Mouse (Mus musculus): ENCODE measurements around the gene Asxl1. TPM values are rescaled to one million over a fixed set of nuclear protein-coding genes. Genes with fewer than 3 reads are reported as not detected.

The Asxl1 gene
- polyA plus RNA-seq, 1 experiment from 2014 or later: 15.4 TPM

GRCm38 (mm10) chr2:153393045-153393444, 47.4 kb downstream of the Asxl1 start:
- Histone ChIP-seq H3K36me3 (ENCODE audit: control insufficient read depth, insufficient read depth, low read length) (peaks cover 46% of the 10 kb centered on the region), H3K4me1 (ENCODE audit: control insufficient read depth, insufficient read depth, low read length) (no peaks in the 10 kb centered on the region), H3K9ac (replicated peaks; ENCODE audit: low read depth, low read length) (no peak overlapping the region), H3K27me3 (ENCODE audit: control insufficient read depth, insufficient read depth, low read length) (no peaks in the 10 kb centered on the region), H3K27ac (ENCODE audit: low read depth, low read length) (no peak overlapping the region), H3K4me2 (ENCODE audit: low read depth, low read length) (no peak overlapping the region), H3K9me3 (ENCODE audit: control insufficient read depth, low read length) (no peaks in the 10 kb centered on the region), H3K4me3 (ENCODE audit: low read depth, low read length) (no peak overlapping the region)
- WGBS: 90% methylated on average over 10 of the region's 10 CpGs
- ATAC-seq (ENCODE audit: low read depth): no peak

- H3K36me3 ChIP-seq (ENCODE audit: control insufficient read depth, insufficient read depth, low read length): peaks cover 70% of the 10 kb centered on the region
- no peaks in the 10 kb centered on the region for H3K9me3 ChIP-seq (ENCODE audit: control insufficient read depth, low read length)
- H3K4me3 ChIP-seq (ENCODE audit: low read depth, low read length): no peak overlapping the region
- H3K27me3 ChIP-seq (ENCODE audit: control insufficient read depth, insufficient read depth, low read length): no peaks in the 10 kb centered on the region
- no peak overlapping the region for H3K9ac ChIP-seq (replicated peaks; ENCODE audit: low read depth, low read length)
- H3K4me1 ChIP-seq (ENCODE audit: control insufficient read depth, insufficient read depth, low read length): no peaks in the 10 kb centered on the region
- H3K4me2 ChIP-seq (ENCODE audit: low read depth, low read length): no peak overlapping the region
- no peak for ATAC-seq (ENCODE audit: low read depth)
- WGBS: 93% methylated on average over 11 of the region's 11 CpGs
- H3K27ac ChIP-seq (ENCODE audit: low read depth, low read length): no peak overlapping the region
Measured at GRCm38 (mm10) chr2:153397790-153398515, 52.3 kb downstream of the Asxl1 start.

DNA sequence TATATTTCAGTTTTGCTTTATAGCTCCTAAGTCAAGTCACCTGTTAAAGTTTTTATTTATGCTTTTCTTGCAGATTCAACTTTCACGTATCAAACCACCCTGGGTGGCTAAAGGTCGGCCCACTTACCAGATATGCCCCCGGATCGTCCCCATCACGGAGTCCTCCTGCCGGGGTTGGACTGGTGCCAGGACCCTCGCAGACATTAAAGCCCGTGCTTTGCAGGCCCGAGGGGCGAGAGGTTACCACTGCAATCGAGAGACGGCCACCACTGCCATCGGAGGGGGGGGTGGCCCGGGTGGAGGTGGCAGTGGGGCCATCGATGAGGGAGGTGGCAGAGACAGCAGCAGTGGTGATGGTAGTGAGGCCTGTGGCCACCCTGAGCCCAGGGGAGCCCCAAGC, 53.5 kb downstream of the Asxl1 start:
- no peak overlapping the region for H3K4me3 ChIP-seq (ENCODE audit: low read depth, low read length)
- no peak overlapping the region for H3K27ac ChIP-seq (ENCODE audit: low read depth, low read length)
- H3K36me3 ChIP-seq (ENCODE audit: control insufficient read depth, insufficient read depth, low read length): peaks cover 59% of the 10 kb centered on the region
- H3K9ac ChIP-seq (replicated peaks; ENCODE audit: low read depth, low read length): no peak overlapping the region
- WGBS: 78% methylated on average over 15 of the region's 15 CpGs
- ATAC-seq (ENCODE audit: low read depth): no peak
- H3K4me2 ChIP-seq (ENCODE audit: low read depth, low read length): no peak overlapping the region
- no peaks in the 10 kb centered on the region for H3K9me3 ChIP-seq (ENCODE audit: control insufficient read depth, low read length)
- no peaks in the 10 kb centered on the region for H3K27me3 ChIP-seq (ENCODE audit: control insufficient read depth, insufficient read depth, low read length)
- no peaks in the 10 kb centered on the region for H3K4me1 ChIP-seq (ENCODE audit: control insufficient read depth, insufficient read depth, low read length)

- Histone ChIP-seq H3K4me2 (ENCODE audit: low read depth, low read length) (no peak overlapping the region), H3K4me1 (ENCODE audit: control insufficient read depth, insufficient read depth, low read length) (no peaks in the 10 kb centered on the region), H3K9ac (replicated peaks; ENCODE audit: low read depth, low read length) (no peak overlapping the region), H3K27me3 (ENCODE audit: control insufficient read depth, insufficient read depth, low read length) (no peaks in the 10 kb centered on the region), H3K36me3 (ENCODE audit: control insufficient read depth, insufficient read depth, low read length) (peaks cover 45% of the 10 kb centered on the region), H3K4me3 (ENCODE audit: low read depth, low read length) (no peak overlapping the region), H3K27ac (ENCODE audit: low read depth, low read length) (no peak overlapping the region), H3K9me3 (ENCODE audit: control insufficient read depth, low read length) (no peaks in the 10 kb centered on the region)
- 88% methylated on average over 3 of the region's 3 CpGs for WGBS
- no peak for ATAC-seq (ENCODE audit: low read depth)
Measured at GRCm38 (mm10) chr2:153404062-153404461, 58.4 kb downstream of the Asxl1 start.

GRCm38 (mm10) chr2:153404882-153405281, 59.3 kb downstream of the Asxl1 start:
- Histone ChIP-seq H3K9me3 (ENCODE audit: control insufficient read depth, low read length) (no peaks in the 10 kb centered on the region), H3K27ac (ENCODE audit: low read depth, low read length) (no peak overlapping the region), H3K9ac (replicated peaks; ENCODE audit: low read depth, low read length) (no peak overlapping the region), H3K4me1 (ENCODE audit: control insufficient read depth, insufficient read depth, low read length) (no peaks in the 10 kb centered on the region), H3K4me2 (ENCODE audit: low read depth, low read length) (no peak overlapping the region), H3K36me3 (ENCODE audit: control insufficient read depth, insufficient read depth, low read length) (peaks cover 44% of the 10 kb centered on the region), H3K4me3 (ENCODE audit: low read depth, low read length) (no peak overlapping the region), H3K27me3 (ENCODE audit: control insufficient read depth, insufficient read depth, low read length) (no peaks in the 10 kb centered on the region)
- WGBS: 87% methylated on average over 3 of the region's 3 CpGs
- ATAC-seq (ENCODE audit: low read depth): no peak

- WGBS: 86% methylated on average over 6 of the region's 6 CpGs
- peaks cover 45% of the 10 kb centered on the region for H3K36me3 ChIP-seq (ENCODE audit: control insufficient read depth, insufficient read depth, low read length)
Measured at GRCm38 (mm10) chr2:153406882-153407281, 61.3 kb downstream of the Asxl1 start.

DNA sequence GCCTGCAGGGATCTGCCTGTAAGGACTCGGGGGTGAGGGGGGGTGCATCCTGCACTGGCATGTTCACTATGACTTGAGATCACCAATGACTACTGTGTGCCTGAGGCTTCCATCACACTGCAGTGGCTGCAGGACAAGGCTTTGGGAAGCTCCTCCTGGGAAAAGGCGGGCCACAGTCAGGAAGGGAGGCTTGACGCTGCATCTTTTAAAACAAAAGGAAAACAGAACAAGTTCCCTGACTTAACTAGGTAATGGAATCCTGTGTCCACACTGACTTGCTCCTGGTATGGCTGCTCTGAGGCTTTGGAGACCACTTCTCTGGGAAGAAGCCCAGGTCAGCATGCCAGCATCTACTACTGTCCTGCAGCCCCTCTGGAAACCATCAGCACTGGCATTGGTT, 63.3 kb downstream of the Asxl1 start:
- no peak overlapping the region for H3K4me2 ChIP-seq (ENCODE audit: low read depth, low read length)
- 81% methylated on average over 3 of the region's 3 CpGs for WGBS
- H3K4me1 ChIP-seq (ENCODE audit: control insufficient read depth, insufficient read depth, low read length): no peaks in the 10 kb centered on the region
- H3K9me3 ChIP-seq (ENCODE audit: control insufficient read depth, low read length): no peaks in the 10 kb centered on the region
- no peaks in the 10 kb centered on the region for H3K27me3 ChIP-seq (ENCODE audit: control insufficient read depth, insufficient read depth, low read length)
- H3K36me3 ChIP-seq (ENCODE audit: control insufficient read depth, insufficient read depth, low read length): peaks cover 61% of the 10 kb centered on the region
- H3K9ac ChIP-seq (replicated peaks; ENCODE audit: low read depth, low read length): no peak overlapping the region
- H3K4me3 ChIP-seq (ENCODE audit: low read depth, low read length): no peak overlapping the region
- ATAC-seq (ENCODE audit: low read depth): no peak
- H3K27ac ChIP-seq (ENCODE audit: low read depth, low read length): no peak overlapping the region

More at GRCm38 (mm10) chr2:153406882-153407281, 61.3 kb downstream of the Asxl1 start:
- Histone ChIP-seq H3K4me1 (ENCODE audit: control insufficient read depth, insufficient read depth, low read length) (no peaks in the 10 kb centered on the region), H3K9ac (replicated peaks; ENCODE audit: low read depth, low read length) (no peak overlapping the region), H3K4me2 (ENCODE audit: low read depth, low read length) (no peak overlapping the region), H3K9me3 (ENCODE audit: control insufficient read depth, low read length) (no peaks in the 10 kb centered on the region), H3K4me3 (ENCODE audit: low read depth, low read length) (no peak overlapping the region), H3K27me3 (ENCODE audit: control insufficient read depth, insufficient read depth, low read length) (no peaks in the 10 kb centered on the region), H3K27ac (ENCODE audit: low read depth, low read length) (no peak overlapping the region)
- ATAC-seq (ENCODE audit: low read depth): no peak

GRCm38 (mm10) chr2:153411557-153411956, 65.9 kb downstream of the Asxl1 start:
- Histone ChIP-seq H3K4me1 (ENCODE audit: control insufficient read depth, insufficient read depth, low read length) (no peaks in the 10 kb centered on the region), H3K36me3 (ENCODE audit: control insufficient read depth, insufficient read depth, low read length) (peaks cover 79% of the 10 kb centered on the region), H3K9me3 (ENCODE audit: control insufficient read depth, low read length) (no peaks in the 10 kb centered on the region), H3K4me3 (ENCODE audit: low read depth, low read length) (no peak overlapping the region), H3K9ac (replicated peaks; ENCODE audit: low read depth, low read length) (no peak overlapping the region), H3K27ac (ENCODE audit: low read depth, low read length) (no peak overlapping the region), H3K27me3 (ENCODE audit: control insufficient read depth, insufficient read depth, low read length) (no peaks in the 10 kb centered on the region), H3K4me2 (ENCODE audit: low read depth, low read length) (no peak overlapping the region)
- 78% methylated on average over 9 of the region's 9 CpGs for WGBS
- ATAC-seq (ENCODE audit: low read depth): no peak

DNA sequence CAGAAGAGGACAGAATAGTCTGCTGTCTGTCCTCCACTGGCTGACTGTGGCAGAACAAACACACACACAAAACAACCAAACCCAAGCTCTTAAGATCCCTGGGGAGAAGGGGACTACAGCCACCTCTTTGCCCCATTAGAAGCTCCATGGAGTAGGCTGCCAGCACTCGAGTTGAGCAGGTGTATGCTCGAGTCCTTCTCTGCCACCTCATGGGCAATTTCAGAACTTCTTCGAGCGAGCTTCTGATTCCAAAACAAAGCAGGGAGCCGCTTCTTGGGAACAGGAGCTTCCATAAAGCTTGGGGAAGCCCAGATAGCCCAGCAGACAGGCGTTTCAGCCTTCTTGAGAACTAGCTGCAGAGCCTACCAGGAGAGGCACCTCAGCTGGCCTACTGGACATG, 66.9 kb downstream of the Asxl1 start:
- 64% methylated on average over 6 of the region's 6 CpGs for WGBS
- H3K9me3 ChIP-seq (ENCODE audit: control insufficient read depth, low read length): no peaks in the 10 kb centered on the region
- ATAC-seq (ENCODE audit: low read depth): no peak

More for the DNA sequence above, 66.9 kb downstream of the Asxl1 start:
- Histone ChIP-seq H3K4me3 (ENCODE audit: low read depth, low read length) (no peak overlapping the region), H3K4me2 (ENCODE audit: low read depth, low read length) (no peak overlapping the region), H3K9ac (replicated peaks; ENCODE audit: low read depth, low read length) (no peak overlapping the region), H3K36me3 (ENCODE audit: control insufficient read depth, insufficient read depth, low read length) (peaks cover 83% of the 10 kb centered on the region), H3K27ac (ENCODE audit: low read depth, low read length) (no peak overlapping the region), H3K27me3 (ENCODE audit: control insufficient read depth, insufficient read depth, low read length) (no peaks in the 10 kb centered on the region), H3K4me1 (ENCODE audit: control insufficient read depth, insufficient read depth, low read length) (no peaks in the 10 kb centered on the region)
